Mouse (Mus musculus): Measurements from ENCODE around the gene Stk4. TPM values are rescaled to one million over a fixed set of nuclear protein-coding genes. Genes with fewer than 3 reads are reported as not detected.

Gene Stk4
- polyA plus RNA-seq (2014; fragmentation: Illumina TruSeq; extraction: RNeasy Lipid Tissue Mini Kit (QIAGEN cat#74804)): 104 TPM

GRCm38 (mm10) chr2:164070142-164070764 is at the start of gene Stk4:
Gene Stk4 (plus strand): TSS chr2:164070322.

GRCm38 (mm10) chr2:164025150-164025549 is 45.0 kb upstream of the Stk4 start, which contains the start of gene Pabpc1l:
Gene Pabpc1l (plus strand): TSS chr2:164025450.

GRCm38 (mm10) chr2:164070765-164071436 is 779 bp downstream of the Stk4 start, which contains the start of gene Tomm34:
Gene Tomm34 (minus strand): TSS chr2:164071169.

GRCm38 (mm10) chr2:164170902-164171301 is 100.8 kb downstream of the Stk4 start, which contains the start of gene Kcns1:
Gene Kcns1 (minus strand): TSS chr2:164171113.

GRCm38 (mm10) chr2:164182692-164183255 is 112.7 kb downstream of the Stk4 start, which contains the start of gene Wfdc5:
Gene Wfdc5 (minus strand): TSS chr2:164182742.

GRCm38 (mm10) chr2:164190576-164190975 is 120.5 kb downstream of the Stk4 start, which contains the start of gene Wfdc12:
Gene Wfdc12 (minus strand): TSS chr2:164190608.

GRCm38 (mm10) chr2:164199626-164200327 is 129.7 kb downstream of the Stk4 start, which contains the start of gene Wfdc15a:
Gene Wfdc15a (minus strand): TSS chr2:164200130.

Other genes with a start within 250 kb of the Stk4 start
- 2.1 TPM for gene Ccn5, start 249.5 kb upstream of the Stk4 start, polyA plus RNA-seq (2014; fragmentation: Illumina TruSeq; extraction: RNeasy Lipid Tissue Mini Kit (QIAGEN cat#74804))
- not detected for gene Kcnk15, start 216.7 kb upstream of the Stk4 start, polyA plus RNA-seq (2014; fragmentation: Illumina TruSeq; extraction: RNeasy Lipid Tissue Mini Kit (QIAGEN cat#74804))
- 5.6 TPM for gene Rims4, start 151.6 kb upstream of the Stk4 start, polyA plus RNA-seq (2014; fragmentation: Illumina TruSeq; extraction: RNeasy Lipid Tissue Mini Kit (QIAGEN cat#74804))
- 304 TPM for gene Ywhab, start 75.4 kb upstream of the Stk4 start, polyA plus RNA-seq (2014; fragmentation: Illumina TruSeq; extraction: RNeasy Lipid Tissue Mini Kit (QIAGEN cat#74804))
- gene Pabpc1l, start 44.9 kb upstream of the Stk4 start, polyA plus RNA-seq (2014; fragmentation: Illumina TruSeq; extraction: RNeasy Lipid Tissue Mini Kit (QIAGEN cat#74804)): 1.0 TPM
- 10.4 TPM for gene Tomm34, start 847 bp downstream of the Stk4 start, polyA plus RNA-seq (2014; fragmentation: Illumina TruSeq; extraction: RNeasy Lipid Tissue Mini Kit (QIAGEN cat#74804))
- gene Kcns1, start 100.8 kb downstream of the Stk4 start, polyA plus RNA-seq (2014; fragmentation: Illumina TruSeq; extraction: RNeasy Lipid Tissue Mini Kit (QIAGEN cat#74804)): not detected
- not detected for gene Wfdc5, start 112.4 kb downstream of the Stk4 start, polyA plus RNA-seq (2014; fragmentation: Illumina TruSeq; extraction: RNeasy Lipid Tissue Mini Kit (QIAGEN cat#74804))
- gene Wfdc12, start 120.3 kb downstream of the Stk4 start, polyA plus RNA-seq (2014; fragmentation: Illumina TruSeq; extraction: RNeasy Lipid Tissue Mini Kit (QIAGEN cat#74804)): not detected
- gene Wfdc15a, start 129.8 kb downstream of the Stk4 start, polyA plus RNA-seq (2014; fragmentation: Illumina TruSeq; extraction: RNeasy Lipid Tissue Mini Kit (QIAGEN cat#74804)): not detected
- gene Wfdc15b, start 151.3 kb downstream of the Stk4 start, polyA plus RNA-seq (2014; fragmentation: Illumina TruSeq; extraction: RNeasy Lipid Tissue Mini Kit (QIAGEN cat#74804)): 1.3 TPM
- gene Svs2, start 168.1 kb downstream of the Stk4 start, polyA plus RNA-seq (2014; fragmentation: Illumina TruSeq; extraction: RNeasy Lipid Tissue Mini Kit (QIAGEN cat#74804)): not detected
- gene Svs3b, start 186.3 kb downstream of the Stk4 start, polyA plus RNA-seq (2014; fragmentation: Illumina TruSeq; extraction: RNeasy Lipid Tissue Mini Kit (QIAGEN cat#74804)): not detected
- not detected for gene Svs4, start 208.1 kb downstream of the Stk4 start, polyA plus RNA-seq (2014; fragmentation: Illumina TruSeq; extraction: RNeasy Lipid Tissue Mini Kit (QIAGEN cat#74804))
- gene Svs3a, start 218.9 kb downstream of the Stk4 start, polyA plus RNA-seq (2014; fragmentation: Illumina TruSeq; extraction: RNeasy Lipid Tissue Mini Kit (QIAGEN cat#74804)): not detected
- gene Svs6, start 246.4 kb downstream of the Stk4 start, polyA plus RNA-seq (2014; fragmentation: Illumina TruSeq; extraction: RNeasy Lipid Tissue Mini Kit (QIAGEN cat#74804)): not detected

All from ovary, adult 10 weeks (tissue).